Mouse (Mus musculus) ES-E14 (cell line): ENCODE measurements around the gene Rad51b. TPM values are rescaled to one million over a fixed set of nuclear protein-coding genes. Genes with fewer than 3 reads are reported as not detected.

Experiments used
- DNase-seq: peaks from one replicate; pipeline ENCODE4 v3.0.0-alpha.2; 2013; ENCODE audit warnings: low read depth, low spot score
- H3K27ac ChIP-seq: 2 replicates; pipeline ENCODE4 v1.5.1; 2012; ENCODE audit warnings: low read depth, mild to moderate bottlenecking, low read length, moderate library complexity, mixed read lengths; ENCODE audit not compliant: poor library complexity, insufficient read depth, severe bottlenecking
- H3K36me3 ChIP-seq: 2 replicates; pipeline ENCODE4 v1.6.1; 2012; ENCODE audit warnings: mild to moderate bottlenecking, low read length, moderate library complexity, mixed read lengths; ENCODE audit not compliant: control insufficient read depth, poor library complexity, insufficient read depth, severe bottlenecking
- H3K4me1 ChIP-seq, 2 experiments: fragments of 150-350 bp in 1 of 2; sonication (generic) in 1 of 2; 2 replicates each; pipeline ENCODE4 v1.6.1; 2012; ENCODE audit warnings: low read length in 2 of 2, mild to moderate bottlenecking in 1 of 2, mixed read lengths in 1 of 2; ENCODE audit not compliant: control insufficient read depth in 2 of 2, insufficient read depth in 2 of 2, poor library complexity in 1 of 2
- H3K4me3 ChIP-seq, 2 experiments: fragments of 150-350 bp in 1 of 2; sonication (generic) in 1 of 2; 2 replicates each; pipeline ENCODE4 v1.5.1; 2012; ENCODE audit warnings: low read length in 2 of 2, low read depth in 1 of 2, mild to moderate bottlenecking in 1 of 2, mixed read lengths in 1 of 2; ENCODE audit not compliant: insufficient read depth in 1 of 2, poor library complexity in 1 of 2, severe bottlenecking in 1 of 2
- H3K9ac ChIP-seq: 2 replicates; pipeline ENCODE4 v1.6.1; 2012; ENCODE audit warnings: low read depth, mild to moderate bottlenecking, low read length, mixed read lengths; ENCODE audit not compliant: poor library complexity, insufficient read depth, severe bottlenecking
- H3K9me3 ChIP-seq: fragments of 150-350 bp; sonication (generic); 2 replicates; pipeline ENCODE4 v1.6.1; 2012; ENCODE audit warnings: low read depth, mild to moderate bottlenecking, low read length; ENCODE audit not compliant: control insufficient read depth, insufficient read depth
- CHD2 ChIP-seq: IDR thresholded peaks from 2 replicates; pipeline ENCODE4 v1.6.1; 2014; ENCODE audit warnings: mild to moderate bottlenecking, low read depth, low read length, inconsistent platforms
- HCFC1 ChIP-seq: IDR thresholded peaks from 2 replicates; pipeline ENCODE4 v1.6.1; 2012; ENCODE audit warnings: low read length, inconsistent platforms, borderline replicate concordance; ENCODE audit not compliant: insufficient read depth
- MAFK ChIP-seq: IDR thresholded peaks from 2 replicates; pipeline ENCODE4 v1.6.1; 2014; ENCODE audit warnings: mild to moderate bottlenecking, low read depth, low read length, inconsistent platforms; ENCODE audit not compliant: insufficient read depth
- ZC3H11A ChIP-seq: IDR thresholded peaks from 2 replicates; pipeline ENCODE4 v1.6.1; 2012; ENCODE audit warnings: low read depth, mild to moderate bottlenecking, inconsistent platforms, low read length, borderline replicate concordance
- ZNF384 ChIP-seq: IDR thresholded peaks from 2 replicates; pipeline ENCODE4 v1.6.1; 2012; ENCODE audit warnings: low read depth, low read length, inconsistent platforms
- in situ Hi-C, 2 experiments: fragments of 600-800 bp; cut with MboI; formaldehyde crosslinking; loops; one replicate each; pipeline ENCODE4 v1.15.1; 2025; ENCODE audit warnings: low sequenced_read_pairs in 2 of 2, inconsistent platforms in 1 of 2; ENCODE audit not compliant: unreplicated experiment in 2 of 2
- total RNA-seq: library from RNA; depleted of rRNA; stranded (reverse); fragments of 300-350 nt; gene quantifications from 2 replicates; pipeline ENCODE4 v1.2.3, GENCODE M21; 2012

The Rad51b gene
- total RNA-seq, 1 experiment, result 6.7 TPM

DNA sequence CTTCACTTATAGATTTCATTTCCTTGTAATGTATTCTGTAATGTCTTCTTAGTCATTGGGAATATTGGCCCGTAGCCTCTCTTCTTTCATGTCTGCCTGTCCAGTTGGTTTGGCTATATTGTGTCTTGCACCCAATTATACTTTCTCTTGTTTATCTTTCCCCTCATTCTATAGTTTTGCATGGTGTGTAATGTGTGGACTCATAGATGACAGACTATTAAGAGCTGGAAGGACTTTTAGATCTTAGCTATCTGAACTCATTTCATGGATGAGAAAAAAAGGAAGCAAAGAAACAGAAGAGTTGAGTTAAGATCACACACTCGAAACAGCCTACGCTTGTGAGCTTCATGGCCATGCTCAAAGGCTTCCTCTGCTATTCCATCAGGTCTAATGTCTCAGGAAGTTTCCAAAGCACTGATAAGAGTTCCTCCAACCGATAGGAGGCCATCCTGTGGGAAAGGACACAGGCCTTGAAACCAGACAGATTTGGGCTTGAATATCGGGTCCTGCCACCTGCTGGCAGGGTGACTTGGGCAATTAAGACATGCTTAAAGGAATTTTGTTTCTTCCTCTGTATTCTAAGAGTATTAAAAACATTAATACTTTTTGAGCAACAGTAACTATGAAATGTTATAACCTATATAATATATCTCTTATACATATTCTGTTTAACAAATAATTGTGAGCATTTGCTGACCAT, 216.1 kb downstream of the Rad51b start:
- TF ChIP-seq MAFK (no peak), CHD2 (no peak), HCFC1 (no peak), ZNF384 (no peak), ZC3H11A (no peak)
- no peaks in the 10 kb centered on the region for H3K9me3 ChIP-seq
- in situ Hi-C loops, result no loop called here

DNA sequence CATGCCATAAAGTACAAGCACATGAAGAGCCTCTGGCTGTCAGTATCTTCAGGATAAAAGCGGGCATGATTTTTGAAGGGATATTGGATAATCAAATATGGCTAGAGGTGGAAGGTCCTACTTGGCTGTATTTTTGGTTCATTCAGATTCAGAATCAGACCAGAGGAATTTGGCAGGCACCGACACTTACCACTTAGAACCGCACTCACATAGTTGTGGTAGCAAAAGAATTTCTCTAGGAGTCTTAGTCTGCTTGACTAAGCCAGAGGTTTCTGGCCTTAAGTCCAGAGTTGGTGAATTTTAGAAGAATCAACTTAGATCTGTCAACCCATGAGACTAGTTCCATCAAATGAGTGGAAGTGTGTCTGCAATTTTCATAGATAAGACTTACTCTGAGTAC, 217.6 kb downstream of the Rad51b start:
- Histone ChIP-seq H3K9me3 (no peaks in the 10 kb centered on the region), H3K36me3 (no peaks in the 10 kb centered on the region), H3K27ac (no peak overlapping the region), H3K9ac (no peak overlapping the region), H3K4me1 (no peaks in the 10 kb centered on the region), H3K4me3 (no peak overlapping the region)
- no peak for TF ChIP-seq MAFK
- TF ChIP-seq CHD2, result no peak
- TF ChIP-seq ZC3H11A, result no peak
- no peak for TF ChIP-seq ZNF384
- no peak for TF ChIP-seq HCFC1
- in situ Hi-C loops, result no loop called here
- DNase-seq, result no peak

More for the DNA sequence above, 216.1 kb downstream of the Rad51b start:
- Histone ChIP-seq H3K4me1 (no peaks in the 10 kb centered on the region), H3K27ac (no peak overlapping the region), H3K9ac (no peak overlapping the region), H3K36me3 (no peaks in the 10 kb centered on the region), H3K4me3 (no peak overlapping the region)
- DNase-seq, result no peak

DNA sequence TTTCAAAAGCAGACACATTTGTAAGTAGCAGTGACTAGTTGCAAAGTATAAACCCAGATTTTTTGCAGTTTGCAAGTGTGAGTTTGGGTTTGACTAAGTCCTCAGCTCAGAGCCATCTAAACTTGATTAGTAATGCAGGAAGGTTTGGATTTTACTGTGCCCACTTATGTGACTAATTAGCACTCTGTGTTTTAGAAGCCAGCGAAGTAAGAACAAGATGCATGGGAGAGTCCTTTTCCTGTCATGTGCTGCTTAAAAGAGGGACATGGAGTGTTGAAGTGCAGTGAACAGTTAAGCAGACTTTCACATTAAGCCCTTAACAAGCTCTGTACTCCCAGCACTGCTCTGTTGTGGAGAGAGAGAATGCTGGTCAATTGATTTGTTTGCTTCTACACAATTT, 225.3 kb downstream of the Rad51b start:
- Histone ChIP-seq H3K9ac (no peak overlapping the region), H3K36me3 (no peaks in the 10 kb centered on the region), H3K27ac (no peak overlapping the region), H3K9me3 (no peaks in the 10 kb centered on the region), H3K4me1 (no peaks in the 10 kb centered on the region), H3K4me3 (no peak overlapping the region)
- in situ Hi-C loops, result no loop called here
- no peak for DNase-seq
- TF ChIP-seq MAFK (no peak), ZC3H11A (no peak), HCFC1 (no peak), ZNF384 (no peak), CHD2 (no peak)

DNA sequence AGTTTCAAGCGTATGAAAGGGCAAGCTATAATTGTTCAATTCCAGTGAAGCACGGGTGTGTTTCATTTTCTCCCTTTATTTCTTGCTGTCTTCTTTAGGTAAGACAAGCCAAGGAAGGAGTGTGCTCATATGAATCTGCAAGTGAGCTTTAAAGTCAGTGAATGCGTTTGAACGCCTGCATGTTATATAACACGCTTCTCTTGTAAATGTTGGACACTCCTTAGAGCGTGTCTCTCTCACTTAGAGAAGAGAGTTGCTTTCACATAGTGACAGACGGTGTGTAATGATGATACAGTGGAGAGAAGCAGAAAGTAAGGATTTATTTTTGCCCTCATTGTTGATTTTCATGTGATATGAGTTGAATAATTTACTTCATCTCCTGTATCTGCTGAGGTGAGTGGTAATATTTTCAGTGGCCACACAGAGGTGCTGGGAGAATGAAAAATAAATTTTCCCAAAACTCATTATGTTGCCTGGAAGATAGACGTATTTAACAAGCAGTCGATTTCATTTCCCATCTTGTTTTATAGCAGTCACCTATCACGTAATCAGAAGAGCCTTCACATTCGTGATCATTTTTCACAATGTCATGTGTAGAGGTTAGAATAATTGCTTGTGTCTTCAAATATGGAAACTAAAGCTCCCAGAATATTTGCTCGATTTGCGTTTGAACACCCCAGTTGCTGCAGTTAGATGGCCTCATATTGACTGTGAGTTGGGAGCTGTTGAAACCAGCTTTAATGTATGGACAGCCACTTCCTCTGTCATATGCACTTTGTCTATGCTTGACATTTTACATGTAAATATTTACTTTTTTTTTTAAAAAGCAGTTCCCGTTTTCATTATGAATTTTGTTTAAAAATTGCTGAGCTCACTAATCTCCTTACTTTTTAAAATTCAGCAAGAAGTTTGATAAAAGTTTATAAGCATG, 228.1 kb downstream of the Rad51b start:
- no peak for DNase-seq
- no peak overlapping the region for H3K27ac ChIP-seq
- TF ChIP-seq ZNF384, result no peak
- H3K9ac ChIP-seq, result no peak overlapping the region
- in situ Hi-C loops, result no loop called here
- H3K4me1 ChIP-seq, result no peaks in the 10 kb centered on the region
- no peaks in the 10 kb centered on the region for H3K36me3 ChIP-seq
- no peaks in the 10 kb centered on the region for H3K9me3 ChIP-seq
- H3K4me3 ChIP-seq, result no peak overlapping the region
